Mouse (Mus musculus) CH12.LX (cell line): ENCODE data around the gene Gm10272. TPM values are rescaled to one million over a fixed set of nuclear protein-coding genes. Genes with fewer than 3 reads are reported as not detected.

ENCODE experiments used
- DNase-seq: peaks from one replicate; pipeline ENCODE4 v3.0.0-alpha.2; 2013; ENCODE audit errors: extremely low read depth
- H3K27ac ChIP-seq: 2 replicates; pipeline ENCODE4 v1.5.1; 2012; ENCODE audit warnings: low read depth, mild to moderate bottlenecking, control low read depth, moderate library complexity; ENCODE audit not compliant: insufficient read depth
- H3K27me3 ChIP-seq: replicated peaks from 2 replicates; pipeline ENCODE3; 2012; ENCODE audit warnings: inconsistent platforms
- H3K36me3 ChIP-seq, 2 experiments: replicated peaks in 1 of 2; 2 replicates each; pipeline versions ENCODE3 to v1.6.1; 2012; ENCODE audit warnings: inconsistent platforms in 1 of 2, low read length in 1 of 2, mild to moderate bottlenecking in 1 of 2, mixed read lengths in 1 of 2, moderate library complexity in 1 of 2; ENCODE audit not compliant: control insufficient read depth in 1 of 2, insufficient read depth in 1 of 2
- H3K4me1 ChIP-seq, 2 experiments: 2 replicates each; pipeline ENCODE4 v1.6.1; 2012; ENCODE audit warnings: inconsistent platforms in 1 of 2, moderate library complexity in 1 of 2; ENCODE audit not compliant: insufficient read depth in 2 of 2, control insufficient read depth in 1 of 2
- H3K4me2 ChIP-seq: 2 replicates; pipeline ENCODE4 v1.6.1; 2012; ENCODE audit warnings: low read depth, mild to moderate bottlenecking, control low read depth; ENCODE audit not compliant: poor library complexity, insufficient read depth, severe bottlenecking
- H3K4me3 ChIP-seq, 3 experiments: fragments of 150-350 bp in 1 of 3; sonication (generic) in 1 of 3; replicated peaks in 1 of 3; 2 replicates each; pipeline versions ENCODE3 to v1.5.1; 2011 to 2012; ENCODE audit warnings: low read depth in 2 of 3, low read length in 2 of 3, mild to moderate bottlenecking in 2 of 3, moderate library complexity in 2 of 3, control low read depth in 1 of 3, improper control_type of control experiment in 1 of 3, inconsistent platforms in 1 of 3, mixed read lengths in 1 of 3; ENCODE audit not compliant: poor library complexity in 1 of 3
- H3K79me2 ChIP-seq: replicated peaks from 2 replicates; pipeline ENCODE4 v1.6.1; 2012; ENCODE audit warnings: mild to moderate bottlenecking, moderate library complexity; ENCODE audit not compliant: control insufficient read depth, poor library complexity, insufficient read depth, severe bottlenecking; ENCODE audit errors: extremely low read depth
- H3K9ac ChIP-seq: 2 replicates; pipeline ENCODE4 v1.6.1; 2012; ENCODE audit warnings: low read depth, mild to moderate bottlenecking, control low read depth, moderate library complexity; ENCODE audit not compliant: insufficient read depth
- H3K9me3 ChIP-seq: replicated peaks from 2 replicates; pipeline ENCODE3; 2012; ENCODE audit warnings: low read length, inconsistent platforms, mixed read lengths
- CHD1 ChIP-seq: IDR thresholded peaks from 2 replicates; pipeline ENCODE4 v1.6.1; 2012; ENCODE audit warnings: low read depth, low read length, improper control_type of control experiment, inconsistent platforms
- CHD2 ChIP-seq: IDR thresholded peaks from 2 replicates; pipeline ENCODE4 v1.6.1; 2011; ENCODE audit warnings: low read length, improper control_type of control experiment
- CTCF ChIP-seq, 2 experiments: IDR thresholded peaks in 1 of 2; conservative IDR thresholded peaks in 1 of 2; 2 replicates each; pipeline ENCODE4 v1.5.1; 2011 to 2012; ENCODE audit warnings: low read depth in 2 of 2, low read length in 2 of 2, improper control_type of control experiment in 1 of 2, inconsistent platforms in 1 of 2, mild to moderate bottlenecking in 1 of 2, moderate library complexity in 1 of 2
- ETS1 ChIP-seq: conservative IDR thresholded peaks from 2 replicates; pipeline ENCODE4 v1.6.1; 2012; ENCODE audit warnings: low read depth, mild to moderate bottlenecking, inconsistent platforms, low read length, improper control_type of control experiment, moderate library complexity
- HCFC1 ChIP-seq: IDR thresholded peaks from 2 replicates; pipeline ENCODE4 v1.6.1; 2012; ENCODE audit warnings: low read depth, mild to moderate bottlenecking, inconsistent platforms, low read length, improper control_type of control experiment
- IRF4 ChIP-seq: IDR thresholded peaks from 2 replicates; pipeline ENCODE4 v1.6.1; 2014; ENCODE audit warnings: low read depth, mild to moderate bottlenecking, inconsistent platforms, low read length, improper control_type of control experiment
- JUND ChIP-seq: conservative IDR thresholded peaks from 2 replicates; pipeline ENCODE4 v1.6.1; 2011; ENCODE audit warnings: low read depth, low read length, improper control_type of control experiment
- KAT2A ChIP-seq: IDR thresholded peaks from 2 replicates; pipeline ENCODE4 v1.6.1; 2012; ENCODE audit warnings: low read length, improper control_type of control experiment, inconsistent platforms; ENCODE audit not compliant: insufficient replicate concordance
- MAZ ChIP-seq: IDR thresholded peaks from 2 replicates; pipeline ENCODE4 v1.6.1; 2012; ENCODE audit warnings: low read depth, mild to moderate bottlenecking, inconsistent platforms, low read length, improper control_type of control experiment, moderate library complexity
- MXI1 ChIP-seq: IDR thresholded peaks from 2 replicates; pipeline ENCODE4 v1.6.1; 2011; ENCODE audit warnings: mild to moderate bottlenecking, low read depth, low read length, improper control_type of control experiment
- NELFE ChIP-seq: IDR thresholded peaks from 2 replicates; pipeline ENCODE4 v1.6.1; 2011; ENCODE audit warnings: low read depth, low read length, improper control_type of control experiment
- POLR2A ChIP-seq: IDR thresholded peaks from 2 replicates; pipeline ENCODE4 v1.6.1; 2011; ENCODE audit warnings: low read depth, mild to moderate bottlenecking, improper control_type of control experiment, low read length
- RAD21 ChIP-seq: IDR thresholded peaks from 2 replicates; pipeline ENCODE4 v1.6.1; 2011; ENCODE audit warnings: low read depth, mild to moderate bottlenecking, low read length, improper control_type of control experiment, moderate library complexity
- RCOR1 ChIP-seq: conservative IDR thresholded peaks from 2 replicates; pipeline ENCODE4 v1.6.1; 2012; ENCODE audit warnings: low read depth, mild to moderate bottlenecking, inconsistent platforms, low read length, improper control_type of control experiment
- SMC3 ChIP-seq: IDR thresholded peaks from 2 replicates; pipeline ENCODE4 v1.6.1; 2011; ENCODE audit warnings: low read depth, low read length, improper control_type of control experiment
- TBP ChIP-seq: conservative IDR thresholded peaks from 2 replicates; pipeline ENCODE4 v1.6.1; 2011; ENCODE audit warnings: low read depth, low read length, improper control_type of control experiment
- TCF12 ChIP-seq: IDR thresholded peaks from 2 replicates; pipeline ENCODE4 v1.6.1; 2014; ENCODE audit warnings: low read depth, mild to moderate bottlenecking, inconsistent platforms, low read length, improper control_type of control experiment
- UBTF ChIP-seq: IDR thresholded peaks from 2 replicates; pipeline ENCODE4 v1.6.1; 2012; ENCODE audit warnings: low read depth, mild to moderate bottlenecking, inconsistent platforms, low read length, improper control_type of control experiment, moderate library complexity
- USF1 ChIP-seq: IDR thresholded peaks from 2 replicates; pipeline ENCODE4 v1.6.1; 2014; ENCODE audit warnings: low read depth, mild to moderate bottlenecking, inconsistent platforms, low read length, improper control_type of control experiment
- USF2 ChIP-seq: conservative IDR thresholded peaks from 2 replicates; pipeline ENCODE4 v1.6.1; 2011; ENCODE audit warnings: low read depth, low read length, improper control_type of control experiment
- ZC3H11A ChIP-seq: IDR thresholded peaks from 2 replicates; pipeline ENCODE4 v1.6.1; 2012; ENCODE audit warnings: low read depth, mild to moderate bottlenecking, inconsistent platforms, low read length, improper control_type of control experiment
- ZKSCAN1 ChIP-seq: IDR thresholded peaks from 2 replicates; pipeline ENCODE4 v1.6.1; 2012; ENCODE audit warnings: low read depth, inconsistent platforms, low read length, improper control_type of control experiment, borderline replicate concordance
- dilution Hi-C: fragments of 300-500 bp; cut with MboI; formaldehyde crosslinking; loops from 2 replicates; pipeline ENCODE4 v1.14.3; 2020; ENCODE audit warnings: low sequenced_read_pairs; ENCODE audit not compliant: extremely low pct_unique_long_range_greater_than_20kb, extremely low pct_ligation_motif_present
- in situ Hi-C: fragments of 300-500 bp; cut with MboI; formaldehyde crosslinking; loops from 3 replicates; pipeline ENCODE4 v1.14.3; 2019; ENCODE audit warnings: low sequenced_read_pairs, low pct_ligation_motif_present, low pct_unique_long_range_greater_than_20kb, mixed read lengths
- polyA plus RNA-seq: library from polyadenylated mRNA; unstranded; fragments of >175 nt; gene quantifications from 2 replicates; pipeline ENCODE4 v1.2.1, GENCODE M21; 2012; ENCODE audit warnings: low read depth; ENCODE audit not compliant: insufficient read length
- total RNA-seq, 2 experiments: library from RNA; depleted of rRNA; stranded (reverse); fragments of 300-350 nt in 1 of 2; fragments of >200 nt in 1 of 2; gene quantifications; 2 replicates each; pipeline ENCODE4 v1.2.3; 2012 to 2014

Gene Gm10272
- total and polyA plus RNA-seq, 3 experiments, result not detected

DNA sequence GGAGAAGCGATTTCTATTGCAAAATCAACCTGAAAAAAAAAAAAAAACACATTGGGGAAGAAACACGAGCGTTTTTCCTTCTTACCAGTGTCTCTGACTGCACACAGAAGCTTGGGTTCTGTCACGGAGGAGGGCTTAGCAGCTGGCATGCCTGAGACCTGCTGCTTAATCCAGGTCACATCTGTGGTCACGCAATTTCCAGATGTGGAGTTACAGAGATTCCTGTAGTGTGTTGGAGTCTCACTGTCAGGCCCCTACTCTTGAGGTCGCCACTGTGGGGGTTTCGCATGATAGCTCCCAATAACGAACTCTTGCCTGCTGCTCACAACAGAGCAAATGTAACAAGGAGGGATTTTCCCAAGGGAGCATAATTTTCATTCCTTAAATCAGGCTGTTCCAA is 22.2 kb upstream of the Gm10272 start:
- Histone ChIP-seq H3K4me2 (no peak overlapping the region), H3K9me3 (no peaks in the 10 kb centered on the region), H3K27me3 (peaks cover 31% of the 10 kb centered on the region), H3K9ac (no peak overlapping the region), H3K27ac (no peak overlapping the region), H3K79me2 (no peaks in the 10 kb centered on the region), H3K36me3 (no peaks in the 10 kb centered on the region), H3K4me3 (no peak overlapping the region), H3K4me1 (peaks cover 2 to 37% of the 10 kb centered on the region in 2 experiments)
- TF ChIP-seq CHD1, result no peak
- TF ChIP-seq RAD21, result no peak
- TF ChIP-seq CTCF (conservative IDR thresholded peaks at IDR 0.05 in 1 of 2, IDR thresholded peaks at IDR 0.05 in 1 of 2; ENCODE audit: low read depth in 2 of 2, low read length in 2 of 2), result no peak
- TF ChIP-seq JUND, result no peak
- no peak for TF ChIP-seq IRF4
- no peak for TF ChIP-seq TCF12
- TF ChIP-seq ZC3H11A, result no peak
- TF ChIP-seq ETS1, result no peak
- TF ChIP-seq SMC3, result no peak
- no peak for TF ChIP-seq MXI1
- no peak for TF ChIP-seq USF2
- TF ChIP-seq KAT2A, result no peak
- TF ChIP-seq USF1, result no peak
- no peak for TF ChIP-seq TBP
- TF ChIP-seq RCOR1, result no peak
- no peak for TF ChIP-seq NELFE
- TF ChIP-seq ZKSCAN1, result no peak
- TF ChIP-seq HCFC1, result no peak
- DNase-seq, result no peak
- in situ Hi-C loops, result no loop called here
- dilution Hi-C loops, result no loop called here

DNA sequence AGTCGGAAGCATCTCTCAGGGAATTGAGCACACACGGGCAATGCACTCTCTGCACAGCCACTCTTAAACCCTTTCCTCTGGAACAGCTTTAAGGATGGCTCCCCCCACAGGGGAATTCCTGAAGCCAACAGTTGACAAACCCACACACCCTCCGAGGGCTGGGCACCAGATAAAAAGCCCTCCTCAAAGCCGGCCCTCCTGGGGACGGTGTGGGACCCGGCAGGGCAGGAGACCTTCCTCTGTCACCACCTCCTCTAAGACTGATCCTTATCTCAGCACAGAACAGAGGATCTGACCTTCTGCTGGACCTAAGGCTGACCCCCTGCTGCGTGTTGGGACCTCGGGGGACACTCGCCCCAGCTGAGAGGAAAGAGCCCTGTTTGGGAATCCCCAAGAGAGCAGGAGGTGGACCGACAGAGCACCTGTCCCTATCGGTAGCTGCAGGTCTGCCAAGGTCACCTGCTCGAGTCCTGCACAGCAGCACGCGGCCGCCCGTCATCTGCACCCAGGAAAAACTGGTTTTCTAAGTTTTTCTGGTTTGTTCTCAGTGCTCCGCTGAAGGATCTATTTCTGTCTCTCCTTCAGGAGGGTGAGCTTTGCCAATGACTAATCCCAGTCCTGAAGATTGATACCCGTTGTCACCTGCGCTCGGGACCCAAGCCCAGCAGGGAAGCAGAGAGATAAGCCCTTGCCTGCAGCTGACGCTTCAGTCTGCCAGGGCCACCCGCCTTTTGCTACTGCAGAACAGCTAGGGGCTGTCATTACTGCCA is 20.3 kb upstream of the Gm10272 start, which contains the start of gene Tspear:
Tspear (plus strand) TSS at position 675 of the 770 bp plus-strand sequence.
- Histone ChIP-seq H3K4me1 (peaks cover 5 to 42% of the 10 kb centered on the region in 2 experiments), H3K4me2 (no peak within 1 kb of the TSS), H3K27me3 (peaks cover 37% of the 10 kb centered on the region), H3K9me3 (no peaks in the 10 kb centered on the region), H3K36me3 (no peaks in the 10 kb centered on the region), H3K79me2 (no peaks in the 10 kb centered on the region), H3K4me3 (no peak within 1 kb of the TSS), H3K9ac (no peak within 1 kb of the TSS), H3K27ac (no peak within 1 kb of the TSS)
- DNase-seq, result no peak
- TF ChIP-seq RCOR1 (no peak), RAD21 (no peak), POLR2A (no peak), SMC3 (no peak), CHD2 (no peak), UBTF (no peak), MAZ (no peak)
- dilution Hi-C loops (no loop called here), in situ Hi-C loops (no loop called here)
